ENCODE assay signal across 11 mouse cellular contexts in the genomic region with DNA sequence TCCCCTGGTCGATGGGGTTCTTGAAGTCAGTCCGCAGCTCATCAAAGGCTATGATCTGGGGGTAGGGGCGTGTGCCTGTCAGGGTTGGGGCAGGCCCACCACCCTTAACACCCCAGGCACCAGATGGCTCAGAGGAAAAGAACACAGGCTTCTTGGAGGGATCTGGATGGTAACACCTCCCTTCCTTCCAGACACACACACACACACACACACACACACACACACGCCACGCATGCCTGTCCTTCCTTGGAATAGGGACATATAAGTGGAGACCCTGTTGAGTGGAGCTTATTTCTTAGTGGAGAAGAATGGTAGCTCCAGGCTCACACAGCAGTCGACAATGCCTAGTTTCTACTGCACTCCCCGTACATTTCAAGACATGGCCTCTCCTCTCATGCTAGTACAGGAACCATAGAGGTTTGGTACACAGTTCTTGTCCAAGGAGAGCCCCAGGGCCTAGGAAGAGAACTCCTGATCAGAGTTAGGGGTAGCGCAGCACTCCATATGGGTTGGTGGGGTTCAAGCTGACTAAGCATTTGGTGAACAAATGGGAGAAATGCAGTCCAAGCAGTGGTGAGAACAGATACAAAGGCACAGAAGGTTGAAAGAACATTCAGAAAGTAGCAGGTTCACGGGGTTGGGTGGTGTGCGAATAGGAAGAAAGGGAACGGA. TPM values are rescaled to one million over a fixed set of nuclear protein-coding genes. Genes with fewer than 3 reads are reported as not detected.
A peak's percentile ranks its signal among the peaks of the same experiment; 100 is the strongest.
DNase-seq lines count a peak whose midpoint lies in the region; ATAC-seq and TF ChIP-seq lines count a peak whose summit lies in the region.
"Had no signal": no experiment of that assay in that cellular context is flagged by ENCODE, and none has a peak within 500 bp of the region (broad histone marks: within the 10 kb centered on the region; RNA-seq: fewer than 3 reads in every experiment).

No protein-coding gene starts in this region.

- peak overlapping the region; percentile 22; the same call in 1 of the 2 replicates for H3K4me3 ChIP-seq in heart, embryonic 10.5 days
- no peak overlapping the region for H3K4me3 ChIP-seq in stomach, embryonic 14.5 days (ENCODE audit: low read depth, low read length)
- no peak overlapping the region for H3K4me3 ChIP-seq in stomach, postnatal 0 days (ENCODE audit: low read depth, low read length)
- no peak overlapping the region for H3K4me3 ChIP-seq in limb, embryonic 11.5 days (ENCODE audit: low read depth, low read length)
- peak overlapping the region; percentile 46 for H3K4me3 ChIP-seq in olfactory bulb, adult 2 months (ENCODE audit: insufficient read depth, low read depth, low read length)

- no peak for ATAC-seq in stomach, embryonic 14.5 days (ENCODE audit: insufficient number of reproducible peaks, insufficient read depth, low FRiP score, low read depth)
- no peak for ATAC-seq in stomach, postnatal 0 days (ENCODE audit: low FRiP score, low TSS enrichment)
- ATAC-seq in limb, embryonic 11.5 days (ENCODE audit: insufficient number of reproducible peaks, low FRiP score, low TSS enrichment, low read depth): peak; percentile 13; the same call in 1 of the 2 replicates

- H3K27me3 ChIP-seq in heart, embryonic 10.5 days (ENCODE audit: insufficient read depth, poor library complexity, severe bottlenecking): no peaks in the 10 kb centered on the region; the same call in 1 of the 2 replicates
- H3K27me3 ChIP-seq in stomach, embryonic 14.5 days (ENCODE audit: control insufficient read depth, insufficient read depth, low read length): no peaks in the 10 kb centered on the region
- H3K27me3 ChIP-seq in stomach, postnatal 0 days (ENCODE audit: control insufficient read depth, insufficient read depth, low read length): no peaks in the 10 kb centered on the region
- H3K27me3 ChIP-seq in limb, embryonic 11.5 days (ENCODE audit: control insufficient read depth, insufficient read depth, low read length): no peaks in the 10 kb centered on the region

- no peak for TF ChIP-seq CTCF in stomach, postnatal 0 days (IDR thresholded peaks at IDR 0.05; ENCODE audit: low read depth)
- no peak for TF ChIP-seq CTCF in olfactory bulb, adult 2 months (IDR thresholded peaks at IDR 0.05; ENCODE audit: insufficient read depth, low read depth, low read length)

- TF ChIP-seq EP300 in stomach, postnatal 0 days (optimal IDR thresholded peaks at IDR 0.05): no peak

- no peak for DNase-seq in heart, embryonic 10.5 days (ENCODE audit: low spot score)
- DNase-seq in heart, postnatal 36 days: no peak
- DNase-seq in stomach, postnatal 0 days (ENCODE audit: low spot score): no peak
- DNase-seq in limb, embryonic 11.5 days (ENCODE audit: low spot score): no peak
- no peak for DNase-seq in left cerebral cortex, adult 18-20 months (ENCODE audit: low spot score in 2 of 2)
- no peak for DNase-seq in gastrocnemius, postnatal 25 days

- H3K4me1 ChIP-seq in heart, embryonic 10.5 days: peaks cover 63% of the 10 kb centered on the region
- H3K4me1 ChIP-seq in stomach, embryonic 14.5 days (ENCODE audit: control insufficient read depth, insufficient read depth, low read length): peaks cover 27% of the 10 kb centered on the region
- H3K4me1 ChIP-seq in stomach, postnatal 0 days (replicated peaks; ENCODE audit: control insufficient read depth, insufficient read depth): 0 out of 2 replicates have a peak, but pooled peaks cover 5% of the 10 kb centered on the region
- peaks cover 39% of the 10 kb centered on the region for H3K4me1 ChIP-seq in limb, embryonic 11.5 days (ENCODE audit: control insufficient read depth, insufficient read depth, low read length)
- peaks cover 49% of the 10 kb centered on the region for H3K4me1 ChIP-seq in olfactory bulb, adult 2 months (ENCODE audit: control insufficient read depth, insufficient read depth, low read length)

- H3K27ac ChIP-seq in heart, embryonic 10.5 days: no peak overlapping the region
- no peak overlapping the region for H3K27ac ChIP-seq in stomach, embryonic 14.5 days (ENCODE audit: low read length)
- H3K27ac ChIP-seq in stomach, postnatal 0 days (replicated peaks): no peak overlapping the region
- no peak overlapping the region for H3K27ac ChIP-seq in limb, embryonic 11.5 days (replicated peaks; ENCODE audit: low read depth, low read length)
- H3K27ac ChIP-seq in olfactory bulb, adult 2 months (ENCODE audit: insufficient read depth, low read depth, low read length): peak overlapping the region; percentile 50

- TF ChIP-seq POLR2A in olfactory bulb, adult 2 months (IDR thresholded peaks at IDR 0.05; ENCODE audit: insufficient read depth, low read depth, low read length): no peak

- H3K9ac ChIP-seq in stomach, embryonic 14.5 days (replicated peaks; ENCODE audit: low read depth, low read length): no peak overlapping the region
- no peak overlapping the region for H3K9ac ChIP-seq in stomach, postnatal 0 days (ENCODE audit: low read length)
- no peak overlapping the region for H3K9ac ChIP-seq in limb, embryonic 11.5 days (ENCODE audit: low read length)

- WGBS in heart, embryonic 10.5 days: 47% methylated on average over 11 of the region's 11 CpGs
- 45% methylated on average over 11 of the region's 11 CpGs for WGBS in stomach, embryonic 14.5 days
- WGBS in stomach, postnatal 0 days: 43% methylated on average over 11 of the region's 11 CpGs
- WGBS in limb, embryonic 11.5 days: 47% methylated on average over 11 of the region's 11 CpGs
- 12% methylated on average over 11 of the region's 11 CpGs for WGBS in olfactory bulb, adult 2 months

- intact Hi-C loops in heart, postnatal 36 days (cut with DNase I): loop anchor here (2.0 kb wide), 1 partner anchor 44 kb away; no protein-coding TSS in a partner anchor

- 0 out of 2 replicates have a peak overlapping the region, but pooled peaks have one; percentile 1 for H3K4me2 ChIP-seq in stomach, embryonic 14.5 days (replicated peaks; ENCODE audit: low read depth, low read length)
- H3K4me2 ChIP-seq in stomach, postnatal 0 days (replicated peaks; ENCODE audit: low read depth): no peak overlapping the region
- H3K4me2 ChIP-seq in limb, embryonic 11.5 days (ENCODE audit: low read depth, severe bottlenecking): peak overlapping the region; percentile 3; the same call in 1 of the 2 replicates

- H3K9me3 ChIP-seq in heart, embryonic 10.5 days: no peaks in the 10 kb centered on the region
- H3K9me3 ChIP-seq in stomach, embryonic 14.5 days (ENCODE audit: control insufficient read depth, low read depth, low read length): no peaks in the 10 kb centered on the region
- no peaks in the 10 kb centered on the region for H3K9me3 ChIP-seq in stomach, postnatal 0 days (ENCODE audit: control insufficient read depth, low read length)
- no peaks in the 10 kb centered on the region for H3K9me3 ChIP-seq in limb, embryonic 11.5 days (ENCODE audit: control insufficient read depth, low read length)

- peaks cover 41% of the 10 kb centered on the region for H3K36me3 ChIP-seq in heart, embryonic 10.5 days
- H3K36me3 ChIP-seq in stomach, embryonic 14.5 days (ENCODE audit: control insufficient read depth, insufficient read depth, low read length): peaks cover 37% of the 10 kb centered on the region
- H3K36me3 ChIP-seq in stomach, postnatal 0 days (ENCODE audit: control insufficient read depth, insufficient read depth, low read length): peaks cover 21% of the 10 kb centered on the region
- H3K36me3 ChIP-seq in limb, embryonic 11.5 days (ENCODE audit: control insufficient read depth, insufficient read depth, low read length): peaks cover 15% of the 10 kb centered on the region

RNA-seq across cellular contexts. Expression of a gene that starts 3.4 kb away (rescaled TPM):
- polyA plus RNA-seq in heart, embryonic 10.5 days (2016; fragmentation: Nextera tagmentation; extraction: Ambion mirVana): 4.6 and 12.7 TPM in 2 replicates
- total RNA-seq in heart, postnatal 36 days (2021): under 1 TPM; 0.30 to 0.31 TPM
- 25.8 and 27.3 TPM in 2 replicates for polyA plus RNA-seq in stomach, embryonic 14.5 days (2014; fragmentation: Nextera tagmentation; extraction: Ambion mirVana)
- 5.6 and 7.1 TPM in 2 replicates for polyA plus RNA-seq in stomach, postnatal 0 days (2015; fragmentation: Nextera tagmentation; extraction: Ambion mirVana)
- polyA plus RNA-seq in limb, embryonic 11.5 days (2014; fragmentation: Nextera tagmentation; extraction: Ambion mirVana): 33.8 and 36.3 TPM in 2 replicates
- polyA plus RNA-seq in olfactory bulb, adult 2 months (2012; ENCODE audit: insufficient read depth, insufficient read length, low replicate concordance, missing spikeins): not detected in 2 replicates
- total RNA-seq in left cerebral cortex, adult 18-20 months (2021): 100 to 1,000 TPM; 215 to 221 TPM
- total RNA-seq in gastrocnemius, postnatal 25 days (2021): not detected
- total RNA-seq: liver, adult 2 months; monocyte, adult 5-6 weeks had no signal

RNA-seq across cellular contexts. Expression of a gene that starts 6.5 kb away (rescaled TPM):
- 94.9 and 104 TPM in 2 replicates for polyA plus RNA-seq in heart, embryonic 10.5 days (2016; fragmentation: Nextera tagmentation; extraction: Ambion mirVana)
- total RNA-seq in heart, postnatal 36 days (2021): 100 to 1,000 TPM in 1 of 2 experiments, 10 to 100 TPM in 1; 89.0 to 102 TPM
- polyA plus RNA-seq in stomach, embryonic 14.5 days (2014; fragmentation: Nextera tagmentation; extraction: Ambion mirVana): 112 and 117 TPM in 2 replicates
- polyA plus RNA-seq in stomach, postnatal 0 days (2015; fragmentation: Nextera tagmentation; extraction: Ambion mirVana): 128 and 131 TPM in 2 replicates
- polyA plus RNA-seq in limb, embryonic 11.5 days (2014; fragmentation: Nextera tagmentation; extraction: Ambion mirVana): 68.5 and 71.2 TPM in 2 replicates
- polyA plus RNA-seq in olfactory bulb, adult 2 months (2012; ENCODE audit: insufficient read depth, insufficient read length, low replicate concordance, missing spikeins): not detected in 2 replicates
- 10 to 100 TPM; 21.6 to 25.5 TPM for total RNA-seq in left cerebral cortex, adult 18-20 months (2021)
- total RNA-seq in gastrocnemius, postnatal 25 days (2021): 10 to 100 TPM; 38.1 to 47.5 TPM

RNA-seq across cellular contexts. Expression of a gene that starts 9.6 kb away (rescaled TPM):
- 6.4 and 7.6 TPM in 2 replicates for polyA plus RNA-seq in heart, embryonic 10.5 days (2016; fragmentation: Nextera tagmentation; extraction: Ambion mirVana)
- total RNA-seq in heart, postnatal 36 days (2021): 1 to 10 TPM; 1.7 to 2.8 TPM
- 6.4 and 7.7 TPM in 2 replicates for polyA plus RNA-seq in stomach, embryonic 14.5 days (2014; fragmentation: Nextera tagmentation; extraction: Ambion mirVana)
- 10.4 and 11.4 TPM in 2 replicates for polyA plus RNA-seq in stomach, postnatal 0 days (2015; fragmentation: Nextera tagmentation; extraction: Ambion mirVana)
- 1.1 and 2.2 TPM in 2 replicates for polyA plus RNA-seq in limb, embryonic 11.5 days (2014; fragmentation: Nextera tagmentation; extraction: Ambion mirVana)
- not detected in 2 replicates for polyA plus RNA-seq in olfactory bulb, adult 2 months (2012; ENCODE audit: insufficient read depth, insufficient read length, low replicate concordance, missing spikeins)
- 100 to 1,000 TPM; 146 to 149 TPM for total RNA-seq in left cerebral cortex, adult 18-20 months (2021)
- total RNA-seq in gastrocnemius, postnatal 25 days (2021): not detected
- polyA plus RNA-seq: inflammation-experienced regulatory T-cells, adult 6 months had no signal

RNA-seq across cellular contexts. Expression of a gene that starts 12.0 kb away (rescaled TPM):
- polyA plus RNA-seq in heart, embryonic 10.5 days (2016; fragmentation: Nextera tagmentation; extraction: Ambion mirVana): 261 and 263 TPM in 2 replicates
- 100 to 1,000 TPM; 176 to 201 TPM for total RNA-seq in heart, postnatal 36 days (2021)
- 253 TPM in 2 replicates for polyA plus RNA-seq in stomach, embryonic 14.5 days (2014; fragmentation: Nextera tagmentation; extraction: Ambion mirVana)
- polyA plus RNA-seq in stomach, postnatal 0 days (2015; fragmentation: Nextera tagmentation; extraction: Ambion mirVana): 183 and 194 TPM in 2 replicates
- 242 and 244 TPM in 2 replicates for polyA plus RNA-seq in limb, embryonic 11.5 days (2014; fragmentation: Nextera tagmentation; extraction: Ambion mirVana)
- polyA plus RNA-seq in olfactory bulb, adult 2 months (2012; ENCODE audit: insufficient read depth, insufficient read length, low replicate concordance, missing spikeins): not detected in 2 replicates
- total RNA-seq in left cerebral cortex, adult 18-20 months (2021): 100 to 1,000 TPM; 157 to 165 TPM
- total RNA-seq in gastrocnemius, postnatal 25 days (2021): 100 to 1,000 TPM; 113 to 127 TPM

RNA-seq across cellular contexts. Expression of a gene that starts 23.5 kb away (rescaled TPM):
- polyA plus RNA-seq in heart, embryonic 10.5 days (2016; fragmentation: Nextera tagmentation; extraction: Ambion mirVana): 23.7 and 27.0 TPM in 2 replicates
- total RNA-seq in heart, postnatal 36 days (2021): 10 to 100 TPM; 47.3 to 49.7 TPM
- polyA plus RNA-seq in stomach, embryonic 14.5 days (2014; fragmentation: Nextera tagmentation; extraction: Ambion mirVana): 15.7 and 15.9 TPM in 2 replicates
- 8.7 and 8.8 TPM in 2 replicates for polyA plus RNA-seq in stomach, postnatal 0 days (2015; fragmentation: Nextera tagmentation; extraction: Ambion mirVana)
- polyA plus RNA-seq in limb, embryonic 11.5 days (2014; fragmentation: Nextera tagmentation; extraction: Ambion mirVana): 21.2 and 23.8 TPM in 2 replicates
- polyA plus RNA-seq in olfactory bulb, adult 2 months (2012; ENCODE audit: insufficient read depth, insufficient read length, low replicate concordance, missing spikeins): not detected in 2 replicates
- total RNA-seq in left cerebral cortex, adult 18-20 months (2021): 100 to 1,000 TPM; 261 to 289 TPM
- 10 to 100 TPM; 51.9 TPM for total RNA-seq in gastrocnemius, postnatal 25 days (2021)

Comparison
In these comparisons a context has a peak if more than half of its experiments do, and no peak if none do; other contexts are left out.
1. H3K4me3 ChIP-seq: peak in heart, embryonic 10.5 days (single experiment) and olfactory bulb, adult 2 months (single experiment); none in stomach, embryonic 14.5 days (single experiment), stomach, postnatal 0 days (single experiment) and limb, embryonic 11.5 days (single experiment).
2. RNA of a gene that starts 6.5 kb away (polyA plus RNA-seq): 128 to 131 TPM in stomach, postnatal 0 days, 112 to 117 TPM in stomach, embryonic 14.5 days, 94.9 to 104 TPM in heart, embryonic 10.5 days and 68.5 to 71.2 TPM in limb, embryonic 11.5 days; not detected in olfactory bulb, adult 2 months; every median in the first group is over 10 times any median in the second.